Mouse (Mus musculus): Measurements from ENCODE around the gene Hist1h4n.

Gene Hist1h4n

DNA sequence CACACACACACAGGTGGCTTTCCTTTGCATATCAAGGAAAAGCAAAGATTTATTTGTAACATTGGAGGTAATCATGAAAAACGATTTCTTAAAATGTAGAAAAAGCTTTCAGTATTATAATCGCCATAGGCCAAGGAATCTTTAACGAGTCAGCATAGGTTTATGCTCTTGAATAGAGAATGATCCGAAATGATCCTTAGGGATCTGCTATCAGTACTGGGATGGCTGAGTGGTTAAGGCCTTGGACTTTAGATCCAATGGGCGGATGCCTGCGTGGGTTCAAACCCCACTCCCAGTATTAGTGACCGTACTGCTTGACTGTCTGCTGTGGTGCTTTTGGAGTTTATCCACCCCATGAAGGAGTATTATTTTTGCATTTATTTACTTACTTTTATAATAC lies 36.4 kb downstream of the Hist1h4n start:
- DNase-seq (ENCODE audit: low spot score in 2 of 2), result no peak

DNA sequence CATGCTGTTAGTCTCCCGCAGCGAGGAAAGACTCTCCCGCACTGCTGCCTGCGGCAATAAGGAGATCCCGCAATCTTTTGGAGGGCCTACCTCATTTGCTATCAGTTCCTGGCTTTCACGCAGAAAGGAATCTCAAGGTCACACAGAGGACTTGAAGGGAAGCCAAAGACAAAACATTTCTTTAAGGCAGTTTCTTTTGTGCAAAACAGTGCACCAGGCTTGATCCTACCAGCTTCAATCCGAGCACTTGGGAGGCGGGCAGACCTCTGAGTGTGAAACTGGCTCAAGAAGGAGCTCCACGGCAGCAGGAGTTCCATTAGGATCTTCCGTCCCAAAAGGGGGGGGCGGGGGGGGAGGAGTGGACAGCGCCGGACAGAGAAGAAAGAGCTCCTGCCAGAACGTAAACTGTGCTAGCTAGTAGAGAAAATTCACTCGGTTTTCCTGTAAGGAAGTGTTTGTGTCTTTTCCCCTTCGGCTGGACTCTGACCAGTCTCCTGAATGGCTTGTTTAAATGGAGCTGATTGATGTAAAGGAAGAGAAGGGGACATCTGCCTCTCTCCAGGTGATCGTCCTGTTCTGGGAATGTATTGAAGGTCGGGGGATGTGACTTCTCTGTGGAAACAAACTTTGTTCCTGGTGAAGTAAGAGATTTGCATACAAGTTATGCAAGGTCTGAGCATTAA lies 41.3 kb downstream of the Hist1h4n start:
- DNase-seq (ENCODE audit: low spot score in 2 of 2), result no peak

DNA sequence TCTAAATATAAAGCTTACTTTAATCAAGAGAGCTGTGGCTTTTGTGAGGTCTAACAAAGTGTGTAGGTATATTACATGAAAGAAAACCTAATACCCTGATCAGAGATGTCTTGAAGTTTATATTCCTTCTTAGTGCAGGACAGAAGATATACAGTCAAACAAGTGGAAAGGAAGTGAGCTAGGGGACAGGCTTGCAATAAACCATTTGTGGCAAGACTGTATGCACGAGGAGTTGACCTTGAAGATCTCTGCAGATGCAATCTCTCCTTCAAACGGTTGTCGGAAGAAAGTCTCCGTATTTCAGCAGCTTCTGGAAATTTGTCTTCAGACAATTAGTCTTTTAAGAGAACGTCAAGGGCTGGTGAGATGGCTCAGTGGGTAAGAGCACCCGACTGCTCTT lies 42.1 kb downstream of the Hist1h4n start:
- DNase-seq (ENCODE audit: low spot score in 2 of 2), result no peak

DNA sequence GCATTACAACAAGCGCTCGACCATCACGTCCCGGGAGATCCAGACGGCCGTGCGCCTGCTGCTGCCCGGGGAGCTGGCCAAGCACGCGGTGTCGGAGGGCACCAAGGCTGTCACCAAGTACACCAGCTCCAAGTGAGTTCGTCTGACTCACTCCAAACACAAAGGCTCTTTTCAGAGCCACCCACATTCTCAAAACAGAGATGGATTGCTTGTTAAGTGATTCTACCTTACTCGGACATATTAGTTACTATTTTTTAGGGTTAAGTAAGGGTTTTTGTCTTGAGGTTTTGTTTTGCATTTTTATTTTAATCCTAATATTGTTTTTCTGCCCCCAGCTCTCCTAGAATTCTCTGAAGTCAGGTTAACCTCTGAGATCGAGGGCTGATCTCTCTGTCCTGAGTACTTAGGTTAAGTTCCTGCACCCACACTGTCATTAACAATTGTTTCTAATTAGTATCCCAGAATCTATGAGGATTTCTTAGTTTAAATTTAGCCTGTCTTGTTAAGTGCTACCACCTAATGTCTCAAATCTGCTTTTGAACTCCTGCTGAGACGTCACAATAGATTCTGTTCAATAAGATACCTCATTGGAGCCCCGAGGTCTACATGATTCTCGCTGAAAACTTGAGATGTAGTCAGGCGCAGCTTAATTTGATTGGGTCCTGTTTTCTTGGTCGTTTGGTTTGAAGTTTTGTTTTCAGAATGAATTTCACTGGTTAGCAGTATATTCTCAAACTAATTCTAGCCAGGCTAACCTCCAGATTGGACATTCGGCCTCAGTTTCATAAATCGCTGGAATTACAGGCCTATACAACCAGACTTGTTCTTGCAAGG lies 44.0 kb downstream of the Hist1h4n start:
- DNase-seq (ENCODE audit: low spot score in 2 of 2), result no peak

DNA sequence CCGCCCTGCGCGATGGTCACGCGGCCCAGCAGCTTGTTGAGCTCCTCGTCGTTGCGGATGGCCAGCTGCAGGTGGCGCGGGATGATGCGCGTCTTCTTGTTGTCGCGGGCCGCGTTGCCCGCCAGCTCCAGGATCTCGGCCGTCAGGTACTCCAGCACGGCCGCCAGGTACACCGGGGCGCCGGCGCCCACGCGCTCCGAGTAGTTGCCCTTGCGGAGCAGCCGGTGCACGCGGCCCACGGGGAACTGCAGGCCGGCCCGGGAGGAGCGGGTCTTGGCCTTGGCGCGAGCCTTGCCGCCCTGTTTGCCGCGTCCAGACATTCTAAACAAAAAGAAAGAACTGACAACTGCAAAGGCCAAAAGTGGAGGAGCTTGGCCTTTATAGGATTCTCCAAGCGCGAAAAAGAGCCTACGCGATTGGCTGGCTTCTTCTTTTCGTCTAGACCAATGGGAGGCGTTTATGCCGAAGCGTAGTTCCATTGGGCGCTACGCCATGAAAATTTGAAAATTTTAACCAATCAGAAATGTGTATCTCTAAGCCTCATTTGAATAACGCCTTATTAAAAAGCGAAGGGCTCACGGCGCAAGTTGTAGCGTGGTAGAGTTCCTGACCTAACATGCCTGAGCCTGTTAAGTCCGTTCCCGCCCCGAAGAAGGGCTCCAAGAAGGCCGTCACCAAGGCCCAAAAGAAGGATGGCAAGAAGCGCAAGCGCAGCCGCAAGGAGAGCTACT lies 44.9 kb downstream of the Hist1h4n start, which contains the start of the genes Hist1h2an and Hist1h2bp:
Hist1h2an (minus strand) TSS at position 320 of the 731 bp plus-strand sequence.
Hist1h2bp (plus strand) TSS at position 563 of the 731 bp plus-strand sequence.
- peak; percentile 85 to 97 for DNase-seq (ENCODE audit: low spot score in 2 of 2)

DNA sequence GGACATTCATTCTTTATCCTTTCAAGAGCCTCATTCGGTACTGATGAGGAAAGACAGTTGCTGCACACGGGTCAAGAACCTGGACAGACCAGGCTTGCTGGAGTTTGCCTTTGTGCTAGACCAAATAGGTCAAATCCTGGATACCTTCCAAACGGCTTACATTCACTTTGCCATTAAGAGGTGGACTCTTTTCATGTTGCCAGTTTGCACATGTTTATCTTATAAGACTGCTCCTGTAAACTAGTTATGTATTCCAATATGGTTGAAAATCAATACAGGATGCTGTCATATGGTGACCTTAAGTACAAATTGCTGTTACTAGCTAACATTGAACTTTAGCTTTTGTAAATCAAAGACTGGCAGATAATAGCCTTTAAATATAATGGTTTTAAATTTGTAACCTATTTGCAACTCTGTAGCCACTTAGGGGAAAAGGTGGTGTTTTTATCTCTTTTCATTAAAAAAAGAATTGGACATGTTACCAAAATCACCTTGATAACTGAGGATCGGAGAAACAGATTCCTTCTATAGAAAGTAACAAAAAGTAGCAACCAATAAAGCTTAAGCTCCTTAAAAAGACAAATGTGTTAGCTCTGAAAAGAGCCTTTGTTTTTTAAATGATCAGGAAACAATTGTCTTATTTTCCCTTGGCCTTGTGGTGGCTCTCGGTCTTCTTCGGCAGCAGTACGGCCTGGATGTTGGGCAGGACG lies 45.7 kb downstream of the Hist1h4n start:
- DNase-seq (ENCODE audit: low spot score in 2 of 2), result no peak

DNA sequence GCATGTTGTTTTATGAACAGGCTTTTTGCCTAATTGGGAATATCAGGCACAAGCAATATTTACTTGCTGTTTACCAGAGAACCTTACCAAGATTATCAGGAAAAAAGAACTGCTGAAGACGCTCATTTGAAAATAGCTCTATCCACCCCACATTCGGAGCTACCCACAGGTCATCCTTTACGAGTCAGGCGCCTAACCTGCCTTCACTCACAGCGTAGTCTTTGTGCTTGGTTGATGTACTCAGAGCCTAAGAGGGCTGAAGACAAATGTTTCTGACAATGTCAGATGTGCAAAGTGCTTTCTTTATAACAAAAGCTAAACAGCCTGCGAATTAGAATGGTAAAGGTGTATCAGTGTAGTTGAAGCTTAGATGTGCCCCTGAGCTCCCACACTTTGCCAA lies 47.7 kb downstream of the Hist1h4n start:
- DNase-seq (ENCODE audit: low spot score in 2 of 2), result no peak

DNA sequence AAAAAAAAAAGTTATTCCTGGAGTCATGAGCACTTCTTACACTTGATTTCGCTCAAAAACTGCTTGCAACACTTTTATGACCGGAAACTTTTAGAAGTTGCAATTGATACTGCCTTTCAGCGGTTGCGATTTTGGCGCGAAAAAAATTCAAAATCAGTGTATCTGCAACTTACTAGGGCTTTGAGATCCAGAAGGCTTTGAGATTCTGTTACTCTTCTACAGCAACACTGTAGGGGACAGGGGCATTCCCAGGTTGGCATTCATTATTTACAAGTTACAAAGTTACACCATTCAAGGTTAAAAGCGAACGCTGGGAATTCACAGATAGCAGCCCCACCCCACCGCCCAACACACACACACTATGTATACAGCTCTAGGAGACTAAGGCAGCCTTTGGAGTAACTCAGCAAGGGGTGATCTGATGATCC lies 48.2 kb downstream of the Hist1h4n start:
- peak; percentile 24 to 43 for DNase-seq (ENCODE audit: low spot score in 2 of 2)

DNA sequence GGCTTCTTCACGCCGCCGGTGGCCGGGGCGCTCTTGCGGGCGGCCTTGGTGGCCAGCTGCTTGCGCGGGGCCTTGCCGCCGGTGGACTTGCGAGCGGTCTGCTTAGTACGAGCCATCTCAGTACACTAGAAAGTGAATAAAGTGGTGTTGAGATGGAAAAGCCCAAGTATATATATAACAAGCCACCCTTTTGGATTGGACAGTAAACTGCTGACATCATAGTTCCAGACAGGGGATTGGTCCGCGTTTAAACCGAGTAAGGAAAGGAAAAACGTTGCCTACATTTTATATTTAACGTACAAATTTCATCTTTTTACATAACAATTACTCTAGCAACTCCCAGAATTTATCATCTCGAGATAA lies 48.8 kb downstream of the Hist1h4n start, which contains the start of gene Hist1h3i:
Hist1h3i (minus strand) TSS at position 116 of the 363 bp plus-strand sequence.
- peak; percentile 56 to 82 for DNase-seq (ENCODE audit: low spot score in 2 of 2)

DNA sequence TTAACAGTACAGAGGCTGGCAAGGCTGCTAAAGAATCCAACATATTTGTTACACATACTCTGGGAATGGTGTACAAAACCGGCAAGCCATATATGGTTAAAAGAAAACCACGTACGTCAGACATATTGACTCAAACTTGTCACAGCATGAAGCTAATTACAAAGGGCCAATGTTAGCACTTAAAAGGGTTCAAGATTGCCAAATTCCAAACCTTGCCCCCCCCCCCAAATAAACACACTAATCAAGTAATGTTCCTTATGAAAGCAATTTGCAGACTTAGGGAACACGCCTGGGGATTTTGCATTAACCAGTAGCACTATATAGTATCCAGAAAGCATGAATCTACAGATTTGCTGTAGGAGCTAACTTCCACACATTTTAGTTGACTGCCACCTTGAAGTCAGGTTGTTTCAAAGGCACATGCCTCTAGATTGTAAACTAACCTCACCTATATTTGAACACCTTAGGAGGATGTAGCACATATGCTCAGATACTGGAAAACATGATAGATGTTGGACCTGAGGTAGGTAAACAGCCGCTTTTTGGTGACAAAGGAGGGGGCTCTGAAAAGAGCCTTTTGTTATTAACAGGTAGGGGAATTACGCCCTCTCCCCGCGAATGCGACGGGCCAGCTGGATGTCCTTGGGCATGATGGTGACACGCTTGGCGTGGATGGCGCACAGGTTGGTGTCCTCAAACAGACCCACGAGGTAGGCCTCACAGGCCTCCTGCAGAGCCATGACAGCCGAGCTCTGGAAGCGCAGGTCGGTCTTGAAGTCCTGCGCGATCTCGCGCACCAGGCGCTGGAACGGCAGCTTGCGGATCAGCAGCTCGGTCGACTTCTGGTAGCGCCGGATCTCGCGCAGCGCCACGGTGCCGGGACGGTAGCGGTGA lies 49.4 kb downstream of the Hist1h4n start:
- peak; percentile 24 to 34 for DNase-seq (ENCODE audit: low spot score in 2 of 2)

Data from frontal cortex, postnatal 36 days (tissue).